Mouse (Mus musculus): Measurements from ENCODE around the gene Pigm. TPM values are rescaled to one million over a fixed set of nuclear protein-coding genes. Genes with fewer than 3 reads are reported as not detected.
A peak's percentile ranks its signal among the peaks of the same experiment; 100 is the strongest.

Gene Pigm
- total RNA-seq, 2 experiments from 2014 or later, result 7.9 to 8.6 TPM

GRCm38 (mm10) chr1:172349916-172350812, 26.2 kb upstream of the Pigm start:
- peak; percentile 51 to 54 for DNase-seq (ENCODE audit: low spot score in 2 of 2)

- DNase-seq (ENCODE audit: low spot score in 2 of 2), result no peak
Measured at GRCm38 (mm10) chr1:172352001-172352400, 24.3 kb upstream of the Pigm start.

- DNase-seq (ENCODE audit: low spot score in 2 of 2), result no peak
Measured at GRCm38 (mm10) chr1:172352453-172352852, 23.9 kb upstream of the Pigm start.

- no peak for DNase-seq (ENCODE audit: low spot score in 2 of 2)
Measured at GRCm38 (mm10) chr1:172355336-172355735, 21.0 kb upstream of the Pigm start.

- DNase-seq (ENCODE audit: low spot score in 2 of 2), result peak; percentile 64 to 76
Measured at GRCm38 (mm10) chr1:172357550-172357949, 18.8 kb upstream of the Pigm start.

GRCm38 (mm10) chr1:172358341-172358740, 18.0 kb upstream of the Pigm start:
- DNase-seq (ENCODE audit: low spot score in 2 of 2), result no peak

- peak; percentile 59 to 63 for DNase-seq (ENCODE audit: low spot score in 2 of 2)
Measured at GRCm38 (mm10) chr1:172364684-172365083, 11.7 kb upstream of the Pigm start.

GRCm38 (mm10) chr1:172368768-172369418, 7.5 kb upstream of the Pigm start:
- DNase-seq (ENCODE audit: low spot score in 2 of 2), result no peak

GRCm38 (mm10) chr1:172376758-172377458, 562 bp downstream of the Pigm start:
- no peak for DNase-seq (ENCODE audit: low spot score in 2 of 2)

GRCm38 (mm10) chr1:172380066-172380465, 3.7 kb downstream of the Pigm start:
- DNase-seq (ENCODE audit: low spot score in 2 of 2), result no peak

GRCm38 (mm10) chr1:172382090-172382489, 5.7 kb downstream of the Pigm start:
- no peak for DNase-seq (ENCODE audit: low spot score in 2 of 2)

- DNase-seq (ENCODE audit: low spot score in 2 of 2), result no peak
Measured at GRCm38 (mm10) chr1:172387246-172387645, 10.9 kb downstream of the Pigm start.

- DNase-seq (ENCODE audit: low spot score in 2 of 2), result no peak
Measured at GRCm38 (mm10) chr1:172390769-172391168, 14.4 kb downstream of the Pigm start.

- no peak for DNase-seq (ENCODE audit: low spot score in 2 of 2)
Measured at GRCm38 (mm10) chr1:172391807-172392581, 15.6 kb downstream of the Pigm start.

- DNase-seq (ENCODE audit: low spot score in 2 of 2), result no peak
Measured at GRCm38 (mm10) chr1:172392643-172393170, 16.4 kb downstream of the Pigm start.

- DNase-seq (ENCODE audit: low spot score in 2 of 2), result no peak
Measured at GRCm38 (mm10) chr1:172393739-172394138, 17.4 kb downstream of the Pigm start.

- DNase-seq (ENCODE audit: low spot score in 2 of 2), result no peak
Measured at GRCm38 (mm10) chr1:172396996-172397752, 20.8 kb downstream of the Pigm start.

- DNase-seq (ENCODE audit: low spot score in 2 of 2), result no peak
Measured at GRCm38 (mm10) chr1:172406077-172406706, 29.8 kb downstream of the Pigm start.

- no peak for DNase-seq (ENCODE audit: low spot score in 2 of 2)
Measured at GRCm38 (mm10) chr1:172408996-172409395, 32.6 kb downstream of the Pigm start.

Data from left cerebral cortex, adult 18-20 months (tissue).